Mouse (Mus musculus) testis, adult 2 months (tissue): ENCODE data around the gene Kcnb1. TPM values are rescaled to one million over a fixed set of nuclear protein-coding genes. Genes with fewer than 3 reads are reported as not detected.
"Not testable (repeated sequence)": the region's sequence is repeated elsewhere in the genome, so short reads cannot be mapped to it uniquely, and the experiment has no call there.

Experiments used
- H3K27ac ChIP-seq: fragments of 200-500 bp; 2 replicates; pipeline ENCODE4 v1.5.1; 2012; ENCODE audit warnings: low read depth, low read length; ENCODE audit not compliant: control insufficient read depth, insufficient read depth
- H3K27me3 ChIP-seq: fragments of 200-500 bp; 2 replicates; pipeline ENCODE4 v1.6.1; 2012; ENCODE audit warnings: mild to moderate bottlenecking, low read length, moderate library complexity; ENCODE audit not compliant: control insufficient read depth, insufficient read depth
- H3K36me3 ChIP-seq: fragments of 200-500 bp; 2 replicates; pipeline ENCODE4 v1.6.1; 2012; ENCODE audit warnings: mild to moderate bottlenecking, low read length; ENCODE audit not compliant: control insufficient read depth, insufficient read depth
- H3K4me1 ChIP-seq: fragments of 200-500 bp; 2 replicates; pipeline ENCODE4 v1.6.1; 2012; ENCODE audit warnings: low read length; ENCODE audit not compliant: control insufficient read depth, insufficient read depth
- H3K4me3 ChIP-seq: fragments of 200-500 bp; 2 replicates; pipeline ENCODE4 v1.5.1; 2012; ENCODE audit warnings: low read depth, mild to moderate bottlenecking, low read length, moderate library complexity, mixed read lengths; ENCODE audit not compliant: control insufficient read depth
- CTCF ChIP-seq: fragments of 200-500 bp; IDR thresholded peaks from 2 replicates; pipeline ENCODE4 v1.5.1; 2012; ENCODE audit warnings: low read depth, mild to moderate bottlenecking, inconsistent platforms, low read length, moderate library complexity; ENCODE audit not compliant: control insufficient read depth, insufficient read depth, insufficient replicate concordance
- POLR2A ChIP-seq: fragments of 200-500 bp; IDR thresholded peaks from 2 replicates; pipeline ENCODE4 v1.6.1; 2012; ENCODE audit warnings: low read depth, mild to moderate bottlenecking, inconsistent platforms, low read length, moderate library complexity; ENCODE audit not compliant: control insufficient read depth
- polyA plus RNA-seq: library from polyadenylated mRNA; depleted of rRNA; stranded (reverse); fragments of >200 nt; gene quantifications from 2 replicates; pipeline ENCODE4 v1.2.3, GENCODE M21; 2012

Kcnb1 gene
- polyA plus RNA-seq, 1 experiment = 2.8 TPM

- no peaks in the 10 kb centered on the region for H3K4me1 ChIP-seq
- no peak overlapping the region for H3K27ac ChIP-seq
- no peaks in the 10 kb centered on the region for H3K36me3 ChIP-seq
- TF ChIP-seq POLR2A = no peak
- no peaks in the 10 kb centered on the region for H3K27me3 ChIP-seq
- H3K4me3 ChIP-seq = no peak overlapping the region
These were observed 16.1 kb upstream of the Kcnb1 start for GRCm38 (mm10) chr2:167205918-167206629.

GRCm38 (mm10) chr2:167204686-167205085 lies 14.7 kb upstream of the Kcnb1 start:
- not testable (repeated sequence) for H3K4me1 ChIP-seq, H3K4me3 ChIP-seq, H3K27me3 ChIP-seq, H3K27ac ChIP-seq, H3K36me3 ChIP-seq

GRCm38 (mm10) chr2:167203505-167204166 lies 13.7 kb upstream of the Kcnb1 start:
- TF ChIP-seq POLR2A (no peak), CTCF (no peak)
- no peak overlapping the region for H3K27ac ChIP-seq

GRCm38 (mm10) chr2:167201463-167202291 lies 11.7 kb upstream of the Kcnb1 start:
- no peak overlapping the region for H3K4me3 ChIP-seq
- TF ChIP-seq POLR2A = no peak
- no peak for TF ChIP-seq CTCF
- no peak overlapping the region for H3K27ac ChIP-seq
- no peaks in the 10 kb centered on the region for H3K36me3 ChIP-seq
- H3K4me1 ChIP-seq = no peaks in the 10 kb centered on the region
- H3K27me3 ChIP-seq = no peaks in the 10 kb centered on the region

More at GRCm38 (mm10) chr2:167203505-167204166, 13.7 kb upstream of the Kcnb1 start:
- H3K4me3 ChIP-seq = no peak overlapping the region
- no peaks in the 10 kb centered on the region for H3K4me1 ChIP-seq
- no peaks in the 10 kb centered on the region for H3K36me3 ChIP-seq
- no peaks in the 10 kb centered on the region for H3K27me3 ChIP-seq

GRCm38 (mm10) chr2:167198660-167199427 lies 8.9 kb upstream of the Kcnb1 start:
- Histone ChIP-seq H3K27ac (no peak overlapping the region), H3K4me3 (no peak overlapping the region)
- TF ChIP-seq POLR2A = no peak
- no peak for TF ChIP-seq CTCF

GRCm38 (mm10) chr2:167193361-167193760 lies 3.4 kb upstream of the Kcnb1 start:
- Histone ChIP-seq H3K27ac (no peak overlapping the region), H3K4me1 (peaks cover 4% of the 10 kb centered on the region), H3K27me3 (peaks cover 3% of the 10 kb centered on the region; the same call in 1 of the 2 replicates), H3K4me3 (no peak overlapping the region), H3K36me3 (no peaks in the 10 kb centered on the region)
- TF ChIP-seq POLR2A (no peak), CTCF (no peak)

More at GRCm38 (mm10) chr2:167198660-167199427, 8.9 kb upstream of the Kcnb1 start:
- Histone ChIP-seq H3K27me3 (no peaks in the 10 kb centered on the region), H3K36me3 (no peaks in the 10 kb centered on the region), H3K4me1 (no peaks in the 10 kb centered on the region)
